Mouse (Mus musculus) thymus, postnatal 4 days (tissue): ENCODE measurements around the gene Dmrtc1c2.
"Not testable (repeated sequence)": the region's sequence is repeated elsewhere in the genome, so short reads cannot be mapped to it uniquely, and the experiment has no call there.

Source experiments
- DNase-seq: peaks from one replicate; pipeline ENCODE4 v3.0.0; 2021

Gene Dmrtc1c2

GRCm38 (mm10) chrX:102854516-102854915 is at the start of gene Dmrtc1c2:
Gene Dmrtc1c2, minus strand, starts transcription at chrX:102854616.
- not testable (repeated sequence) for DNase-seq

- no peak for DNase-seq
Measured at GRCm38 (mm10) chrX:102867871-102868270, 13.5 kb upstream of the Dmrtc1c2 start, which contains the start of gene 1700031F05Rik. Gene 1700031F05Rik, minus strand, starts transcription at chrX:102867971.

- no peak for DNase-seq
Measured at GRCm38 (mm10) chrX:102812311-102812710, 42.1 kb downstream of the Dmrtc1c2 start.

- not testable (repeated sequence) for DNase-seq
Measured at GRCm38 (mm10) chrX:102802663-102803062, 51.8 kb downstream of the Dmrtc1c2 start, which contains the start of gene Dmrtc1c1. Gene Dmrtc1c1, plus strand, starts transcription at chrX:102802963.
